Mouse (Mus musculus): ENCODE measurements around the gene Sorbs2.

Sorbs2 gene

GRCm38 (mm10) chr8:45570117-45570516 is 62.5 kb downstream of the Sorbs2 start:
- ATAC-seq (ENCODE audit: insufficient number of reproducible peaks, low FRiP score, low TSS enrichment) = no peak

GRCm38 (mm10) chr8:45579714-45580543 is 72.3 kb downstream of the Sorbs2 start:
- no peak for ATAC-seq (ENCODE audit: insufficient number of reproducible peaks, low FRiP score, low TSS enrichment)

- ATAC-seq (ENCODE audit: insufficient number of reproducible peaks, low FRiP score, low TSS enrichment) = no peak
Observed at GRCm38 (mm10) chr8:45580544-45580866, 72.9 kb downstream of the Sorbs2 start.

GRCm38 (mm10) chr8:45583856-45584255 is 76.3 kb downstream of the Sorbs2 start:
- ATAC-seq (ENCODE audit: insufficient number of reproducible peaks, low FRiP score, low TSS enrichment) = no peak

GRCm38 (mm10) chr8:45584390-45585052 is 76.9 kb downstream of the Sorbs2 start:
- no peak for ATAC-seq (ENCODE audit: insufficient number of reproducible peaks, low FRiP score, low TSS enrichment)

GRCm38 (mm10) chr8:45585158-45585557 is 77.6 kb downstream of the Sorbs2 start:
- no peak for ATAC-seq (ENCODE audit: insufficient number of reproducible peaks, low FRiP score, low TSS enrichment)

GRCm38 (mm10) chr8:45587011-45587410 is 79.4 kb downstream of the Sorbs2 start:
- no peak for ATAC-seq (ENCODE audit: insufficient number of reproducible peaks, low FRiP score, low TSS enrichment)

GRCm38 (mm10) chr8:45591888-45592287 is 84.3 kb downstream of the Sorbs2 start:
- ATAC-seq (ENCODE audit: insufficient number of reproducible peaks, low FRiP score, low TSS enrichment) = no peak

- no peak for ATAC-seq (ENCODE audit: insufficient number of reproducible peaks, low FRiP score, low TSS enrichment)
Observed at GRCm38 (mm10) chr8:45593711-45594110, 86.1 kb downstream of the Sorbs2 start.

- ATAC-seq (ENCODE audit: insufficient number of reproducible peaks, low FRiP score, low TSS enrichment) = no peak
Observed at GRCm38 (mm10) chr8:45595983-45596382, 88.4 kb downstream of the Sorbs2 start.

GRCm38 (mm10) chr8:45596591-45596990 is 89.0 kb downstream of the Sorbs2 start:
- ATAC-seq (ENCODE audit: insufficient number of reproducible peaks, low FRiP score, low TSS enrichment) = no peak

GRCm38 (mm10) chr8:45597631-45598420 is 90.2 kb downstream of the Sorbs2 start:
- no peak for ATAC-seq (ENCODE audit: insufficient number of reproducible peaks, low FRiP score, low TSS enrichment)

GRCm38 (mm10) chr8:45598883-45599282 is 91.3 kb downstream of the Sorbs2 start:
- ATAC-seq (ENCODE audit: insufficient number of reproducible peaks, low FRiP score, low TSS enrichment) = no peak

GRCm38 (mm10) chr8:45602019-45602418 is 94.4 kb downstream of the Sorbs2 start:
- no peak for ATAC-seq (ENCODE audit: insufficient number of reproducible peaks, low FRiP score, low TSS enrichment)

- ATAC-seq (ENCODE audit: insufficient number of reproducible peaks, low FRiP score, low TSS enrichment) = no peak
Observed at GRCm38 (mm10) chr8:45605419-45605818, 97.8 kb downstream of the Sorbs2 start.

GRCm38 (mm10) chr8:45607012-45607411 is 99.4 kb downstream of the Sorbs2 start:
- ATAC-seq (ENCODE audit: insufficient number of reproducible peaks, low FRiP score, low TSS enrichment) = no peak

GRCm38 (mm10) chr8:45608413-45608812 is 100.8 kb downstream of the Sorbs2 start:
- ATAC-seq (ENCODE audit: insufficient number of reproducible peaks, low FRiP score, low TSS enrichment) = no peak

GRCm38 (mm10) chr8:45610426-45611215 is 103.0 kb downstream of the Sorbs2 start:
- ATAC-seq (ENCODE audit: insufficient number of reproducible peaks, low FRiP score, low TSS enrichment) = no peak

GRCm38 (mm10) chr8:45611320-45611719 is 103.7 kb downstream of the Sorbs2 start:
- no peak for ATAC-seq (ENCODE audit: insufficient number of reproducible peaks, low FRiP score, low TSS enrichment)

GRCm38 (mm10) chr8:45614610-45615009 is 107.0 kb downstream of the Sorbs2 start:
- no peak for ATAC-seq (ENCODE audit: insufficient number of reproducible peaks, low FRiP score, low TSS enrichment)

Data from cerebellum, adult (tissue).